Mouse (Mus musculus): Measurements from ENCODE around the gene Scyl1.

Scyl1 gene

DNA sequence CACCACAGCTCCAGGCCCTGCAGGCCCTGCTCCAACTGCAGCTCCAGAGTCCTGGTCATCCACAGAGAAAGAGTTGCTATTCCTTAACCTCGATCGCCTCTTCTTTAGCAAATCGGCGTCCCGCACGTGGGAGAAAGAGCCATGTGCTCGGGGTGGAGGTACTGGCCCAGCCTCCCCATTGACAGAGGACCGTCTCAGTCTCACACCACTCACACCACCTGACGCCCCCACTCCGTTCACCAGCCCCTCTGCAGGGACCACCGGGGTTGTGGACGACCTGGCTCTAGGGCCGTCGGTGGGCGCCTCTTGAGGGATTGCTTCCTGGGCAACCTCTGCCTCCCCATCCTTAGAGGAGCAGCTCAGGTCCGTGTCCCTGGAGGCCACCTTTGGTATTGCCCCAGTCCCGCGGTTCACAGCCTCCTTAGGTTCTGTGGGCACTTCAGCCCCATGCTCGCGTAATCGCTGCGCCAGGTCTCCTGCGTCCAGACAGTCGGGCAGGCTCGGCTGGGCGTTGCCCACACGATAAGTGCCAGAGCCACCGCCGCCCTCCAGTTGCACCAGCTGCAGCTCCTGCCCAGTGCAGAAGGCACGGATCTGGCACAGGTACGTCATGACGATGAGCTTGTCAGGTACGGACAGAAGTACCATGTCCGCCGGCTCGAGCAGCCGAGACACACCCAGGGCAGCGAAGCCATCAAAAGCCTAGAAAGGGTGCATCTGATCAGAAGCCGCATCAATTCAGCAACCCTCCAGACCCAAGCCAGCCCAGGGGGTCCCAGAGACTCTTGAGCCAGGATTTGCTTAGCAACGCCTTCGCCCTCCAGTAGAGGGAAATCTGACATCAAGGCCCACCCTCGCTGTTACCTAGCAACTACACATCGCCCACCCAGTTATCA is 55.2 kb downstream of the Scyl1 start:
- peak; percentile 78 to 86 for DNase-seq

DNA sequence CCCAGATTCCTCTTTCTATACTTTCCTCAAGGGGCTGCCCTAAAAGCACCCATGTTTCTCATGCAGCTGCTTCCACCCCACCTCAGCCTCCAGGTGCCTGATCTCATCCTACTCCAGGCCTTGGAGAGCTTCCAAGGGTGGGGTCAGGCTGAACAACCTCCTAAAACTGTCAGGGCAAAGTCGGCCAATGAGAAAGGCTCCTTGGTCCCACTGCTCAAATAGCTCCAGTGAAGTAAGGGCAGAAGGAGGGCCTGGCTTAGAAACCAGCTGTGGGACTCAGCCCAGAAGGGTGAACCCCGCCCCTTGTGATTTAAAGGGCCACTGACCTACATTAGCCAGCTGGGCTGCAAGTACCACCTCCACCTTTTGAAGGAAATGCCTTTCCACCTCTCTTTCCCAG is 57.5 kb downstream of the Scyl1 start:
- DNase-seq = peak; percentile 83 to 88

DNA sequence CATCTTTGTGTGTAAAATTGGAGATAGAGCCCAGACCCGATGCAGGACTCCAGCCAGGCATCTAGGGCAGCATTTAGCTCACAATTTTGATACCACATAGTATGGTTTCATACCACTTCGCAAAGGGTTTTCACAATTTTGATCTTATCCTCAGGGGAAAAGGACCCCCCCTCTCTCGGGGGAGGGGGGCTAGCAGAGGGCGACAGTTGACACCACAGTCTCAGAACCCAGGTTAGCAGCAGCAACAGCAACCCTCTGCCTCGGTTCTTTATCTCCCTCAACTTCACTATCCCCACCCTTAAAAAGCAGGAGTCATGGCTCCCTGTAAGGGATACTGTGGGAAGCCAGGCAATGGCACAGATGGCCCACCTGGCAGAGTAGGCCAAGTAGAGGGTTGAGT is 58.0 kb downstream of the Scyl1 start:
- DNase-seq = no peak

DNA sequence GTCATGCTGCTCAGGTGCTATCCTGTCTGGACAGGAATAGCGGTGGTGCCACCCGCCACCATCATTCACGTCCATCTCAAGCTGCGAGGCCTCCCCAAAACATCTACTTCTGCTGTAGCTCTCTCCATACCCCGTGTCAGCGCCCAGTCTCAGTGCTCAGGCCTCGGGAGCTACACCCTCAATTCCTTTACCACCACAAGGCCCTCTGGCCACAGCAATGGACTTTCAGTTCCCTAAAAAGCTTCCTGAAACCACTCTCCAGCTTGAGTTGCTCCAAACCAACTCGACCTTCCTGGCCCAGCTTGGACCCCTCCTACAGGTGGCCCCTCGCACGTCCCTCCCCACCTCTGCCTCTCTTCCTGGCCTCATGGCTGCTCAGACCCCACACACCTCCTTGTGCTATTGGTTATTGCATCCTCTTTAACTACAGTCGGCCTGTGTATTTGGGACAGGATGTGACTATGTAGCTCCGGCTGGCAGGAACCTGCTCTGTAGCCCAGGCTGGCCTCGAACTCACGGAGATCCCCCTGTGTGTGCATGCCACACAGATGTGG is 59.2 kb downstream of the Scyl1 start:
- DNase-seq = peak; percentile 40 to 44

DNA sequence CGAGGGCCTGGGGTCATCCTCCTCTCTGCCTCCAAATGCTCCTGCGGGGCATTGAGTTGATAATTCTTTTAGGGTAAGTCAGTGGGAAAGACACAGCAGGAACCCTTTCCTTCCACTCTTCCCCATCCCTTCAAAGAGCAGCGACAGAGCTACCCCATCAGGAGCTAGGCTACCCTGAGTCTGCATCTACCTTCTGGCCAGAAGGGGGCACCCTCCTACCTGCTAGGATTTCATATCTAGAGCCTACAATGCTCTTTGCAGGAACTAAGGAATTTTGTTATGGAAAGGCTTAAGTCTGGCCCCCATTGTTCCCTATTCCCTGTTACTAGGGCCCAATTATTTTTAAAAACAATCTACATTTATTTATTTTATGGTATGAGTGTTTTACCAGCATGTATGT is 60.0 kb downstream of the Scyl1 start:
- DNase-seq = peak; percentile 67 to 82

DNA sequence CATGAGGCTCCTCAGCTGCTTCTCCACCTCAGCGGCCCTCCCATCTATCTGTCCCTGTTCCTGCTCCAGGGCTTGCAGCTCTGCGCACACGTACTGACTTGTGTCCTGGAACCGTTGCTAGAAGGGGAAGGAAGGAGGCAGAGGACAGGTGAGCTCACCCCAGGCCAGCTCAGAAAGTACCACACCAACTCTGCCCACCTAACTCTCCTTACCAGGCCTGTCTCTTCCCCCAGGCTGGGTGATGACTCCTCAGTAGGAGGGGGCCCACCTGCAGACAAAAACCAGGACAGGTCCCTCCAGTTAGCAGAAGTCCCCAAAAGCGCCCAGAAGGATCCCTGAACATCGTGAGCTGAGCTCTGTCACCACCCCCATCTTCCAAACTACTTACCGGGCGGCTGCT is 60.6 kb downstream of the Scyl1 start:
- DNase-seq = peak in 1 of 2 experiments; percentile 21

DNA sequence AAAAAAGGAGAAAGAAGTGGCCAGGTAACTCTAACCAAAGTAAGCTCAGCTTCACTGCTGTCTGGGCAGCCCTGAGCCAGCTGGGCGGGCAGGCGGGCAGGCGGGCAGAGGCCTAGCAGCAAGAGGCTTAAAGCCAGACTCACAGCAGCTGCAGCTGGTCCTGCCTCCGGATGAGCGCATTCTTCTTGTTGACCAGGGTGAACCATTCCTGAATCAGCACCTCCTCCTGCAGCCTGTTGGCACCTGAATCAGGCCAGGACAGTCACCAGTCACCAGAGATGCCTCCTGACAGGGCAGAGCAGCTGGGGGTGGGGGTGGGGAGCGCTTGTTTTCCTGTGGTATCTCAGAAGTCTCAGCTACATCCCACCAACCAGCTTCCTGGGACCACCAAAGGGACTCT is 61.2 kb downstream of the Scyl1 start:
- no peak for DNase-seq

Measured in lung, postnatal 4 days (tissue).